Mouse (Mus musculus) thymus, postnatal 0 days (tissue): Measurements from ENCODE around the gene Ubr2. TPM values are rescaled to one million over a fixed set of nuclear protein-coding genes. Genes with fewer than 3 reads are reported as not detected.

Source experiments
- DNase-seq: peaks from one replicate; pipeline ENCODE4 v3.0.0-alpha.2; 2015; ENCODE audit warnings: low spot score
- polyA plus RNA-seq: library from polyadenylated mRNA; unstranded; fragments of >200 nt; fragmentation: Nextera tagmentation; extraction: Ambion mirVana; gene quantifications from 2 replicates; pipeline ENCODE4 v1.2.1, GENCODE M21; 2015

Ubr2 gene
- 12.0 and 14.6 TPM in 2 replicates for polyA plus RNA-seq

DNA sequence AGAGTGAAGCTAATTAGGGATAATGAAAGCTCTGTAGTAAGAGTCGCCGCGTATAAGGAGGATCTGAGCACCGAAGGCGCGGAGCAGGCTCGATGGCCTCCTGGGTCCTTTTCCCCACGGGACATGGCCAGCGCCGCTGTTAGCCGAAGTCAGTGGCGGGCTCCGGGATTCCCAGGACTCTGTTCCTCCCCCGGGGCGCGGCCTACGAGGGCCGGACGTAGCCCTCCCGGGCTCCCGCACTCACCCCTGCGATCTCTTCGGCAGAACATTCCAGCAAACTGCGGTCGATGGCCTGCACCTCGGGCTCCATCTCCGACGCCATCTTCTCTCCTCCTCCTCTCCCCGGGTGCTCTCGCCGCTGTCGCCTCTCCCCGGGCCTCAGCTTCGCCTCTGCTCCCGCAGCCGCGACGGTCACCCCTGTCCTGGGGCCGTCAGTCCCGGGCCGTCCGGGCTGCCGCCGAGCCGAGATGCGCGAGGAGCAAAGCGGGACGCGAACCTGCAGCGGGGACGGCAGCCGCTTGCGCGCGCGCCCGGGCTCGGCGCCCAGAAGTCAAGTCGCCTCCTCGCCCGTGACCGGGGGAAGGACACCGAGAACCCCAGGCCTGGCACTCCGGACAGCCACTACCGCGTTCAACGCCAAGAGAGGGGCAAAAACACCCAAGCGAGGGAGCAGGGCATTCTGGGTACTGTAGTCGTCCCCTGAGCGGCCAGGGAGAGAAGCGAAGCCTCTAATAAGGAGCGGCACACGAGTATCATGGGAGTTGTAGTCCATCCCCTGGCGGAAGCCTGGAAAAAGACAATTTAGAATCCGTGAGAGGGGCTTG is at the start of gene Ubr2:
Ubr2 (minus strand) TSS at position 659 of the 824 bp plus-strand sequence.
- peak; percentile 92 for DNase-seq

DNA sequence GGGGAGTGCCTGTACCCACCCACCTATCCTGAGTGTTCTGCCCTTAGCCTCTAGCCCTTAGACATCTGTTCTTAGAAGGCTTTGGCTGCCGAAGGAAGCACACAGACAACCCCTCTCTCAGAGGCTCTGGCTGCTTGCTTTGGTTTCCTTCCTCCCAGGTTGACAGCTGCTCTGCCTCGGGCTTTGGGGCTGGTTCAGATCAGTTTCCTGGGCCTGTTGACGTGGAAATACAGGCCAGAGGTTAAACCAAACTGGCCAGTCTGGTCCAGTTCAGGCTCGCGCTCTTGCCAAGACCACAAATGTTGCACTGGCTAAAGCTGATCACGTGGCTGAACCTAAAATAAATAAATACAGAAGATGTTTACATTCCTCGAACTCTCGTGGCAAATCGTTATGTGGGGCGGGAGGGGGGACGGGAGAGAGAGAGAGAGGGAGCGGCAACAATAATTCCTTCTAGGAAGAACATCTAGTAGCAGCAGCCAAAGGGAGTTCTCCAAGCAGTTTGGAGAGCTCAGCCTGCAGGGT is 49.5 kb upstream of the Ubr2 start:
- DNase-seq = no peak

DNA sequence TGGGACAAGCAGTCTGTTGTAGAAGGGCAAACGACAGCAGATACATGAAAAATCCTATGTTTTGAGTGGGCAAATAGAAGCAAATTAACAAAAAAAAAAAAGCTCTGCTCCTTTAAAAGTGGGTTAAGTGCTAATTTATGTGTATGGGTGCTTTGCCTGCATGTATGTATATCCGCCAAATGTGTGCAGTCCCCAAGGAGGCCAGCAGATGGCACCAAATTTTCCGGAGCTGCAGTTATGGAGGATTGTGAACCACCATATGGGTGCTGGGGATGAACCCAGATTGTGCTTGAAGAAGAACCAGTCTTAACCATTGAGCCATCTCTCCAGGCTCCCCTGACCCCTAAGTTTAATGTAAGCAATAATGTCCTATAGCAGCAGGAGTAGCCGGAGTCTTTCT is 47.6 kb upstream of the Ubr2 start:
- DNase-seq = no peak

DNA sequence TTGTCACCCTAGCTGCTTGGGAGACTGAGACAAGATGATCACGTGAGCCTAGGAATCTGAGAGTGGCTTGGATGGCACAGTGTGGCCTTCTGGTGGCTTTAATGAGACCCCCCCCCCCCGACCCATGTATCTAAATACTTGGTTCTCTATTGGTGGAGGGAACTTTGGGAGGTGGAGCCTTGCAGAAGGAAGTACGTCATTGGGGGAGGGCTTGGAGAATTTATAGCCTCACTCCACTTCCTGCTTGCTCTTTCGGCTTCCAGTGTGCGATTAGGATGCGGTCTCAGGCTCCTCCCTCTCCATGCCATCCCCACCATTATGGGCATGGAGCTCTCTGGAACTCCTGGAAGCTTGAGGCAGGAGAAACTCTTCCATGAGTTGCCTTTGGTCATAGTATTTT is 46.1 kb upstream of the Ubr2 start:
- no peak for DNase-seq

DNA sequence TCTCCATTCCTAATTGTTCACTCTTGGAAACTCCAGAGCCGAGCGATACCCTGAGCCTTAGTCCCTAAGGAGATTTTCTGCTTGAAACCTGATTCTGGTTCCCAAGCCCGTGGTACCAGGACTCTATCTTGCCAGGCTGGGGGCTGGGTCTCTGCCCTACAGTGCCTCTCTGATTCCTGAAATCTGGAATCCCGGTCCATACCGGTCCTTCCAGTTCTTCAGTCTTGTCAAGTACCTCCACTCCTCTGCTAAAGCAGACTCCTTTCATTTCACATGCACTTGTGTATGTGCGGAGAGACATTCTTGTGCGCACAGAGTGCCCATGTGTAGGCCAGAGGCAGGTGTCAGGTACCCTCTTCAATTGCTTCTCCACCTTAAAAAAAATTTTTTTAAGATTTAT is 44.8 kb upstream of the Ubr2 start:
- no peak for DNase-seq

DNA sequence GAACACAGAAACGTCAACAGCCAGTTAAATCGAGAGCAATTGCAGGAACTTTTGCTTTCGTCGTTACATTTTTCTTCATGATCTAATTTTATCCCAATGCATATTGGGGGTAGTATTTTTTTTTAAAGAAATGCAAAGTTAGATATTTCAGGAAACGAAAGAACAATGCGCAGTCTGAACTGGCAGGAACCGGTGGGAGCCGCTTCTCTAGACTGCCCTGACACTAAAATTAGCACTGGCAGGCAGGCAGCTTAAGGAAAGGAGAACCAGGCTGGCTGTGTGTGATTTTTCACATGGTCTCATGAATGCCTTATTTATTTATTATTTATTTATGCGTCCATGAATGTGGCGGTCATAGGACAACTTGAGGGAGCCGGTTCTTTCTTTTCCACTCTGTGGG is 44.3 kb upstream of the Ubr2 start:
- no peak for DNase-seq

DNA sequence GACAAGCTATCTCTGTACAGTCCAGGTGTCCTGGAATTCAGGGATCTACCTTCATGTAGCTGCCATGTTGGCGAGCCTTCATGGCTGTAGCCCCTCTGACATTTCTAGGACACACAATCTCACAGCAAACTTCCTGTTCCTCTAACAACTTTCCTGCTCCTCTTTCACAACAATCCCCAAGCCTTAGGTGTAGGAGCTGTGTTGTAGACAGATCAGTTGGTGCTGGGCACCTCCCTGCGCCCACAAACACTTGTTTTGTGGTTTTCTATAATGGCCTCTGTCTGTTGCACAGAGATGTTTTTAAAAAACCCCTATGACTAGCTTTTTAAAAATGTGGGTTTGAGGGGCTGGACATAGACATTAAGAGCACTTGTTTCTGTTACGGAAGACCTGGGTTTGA is 40.3 kb upstream of the Ubr2 start:
- no peak for DNase-seq

DNA sequence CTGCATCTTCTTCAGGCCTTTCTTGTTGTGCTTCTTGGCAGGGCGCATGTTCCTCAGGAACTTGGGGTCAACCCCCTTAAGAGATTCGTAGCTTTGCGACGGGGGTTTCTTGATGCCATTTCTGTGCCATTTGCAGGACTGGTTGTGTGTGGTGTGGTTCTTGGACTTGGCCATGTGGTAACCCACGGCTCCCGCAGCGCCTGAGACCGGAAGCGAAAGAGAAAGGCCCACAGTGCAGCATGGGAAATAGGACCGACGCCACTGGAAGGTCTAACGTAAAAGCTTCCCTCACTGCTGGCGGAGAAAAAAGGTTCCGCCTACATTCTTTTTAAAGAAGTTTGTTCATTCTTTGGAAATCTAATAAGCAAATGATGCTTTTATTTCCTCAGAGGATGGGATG is 32.5 kb upstream of the Ubr2 start:
- no peak for DNase-seq

DNA sequence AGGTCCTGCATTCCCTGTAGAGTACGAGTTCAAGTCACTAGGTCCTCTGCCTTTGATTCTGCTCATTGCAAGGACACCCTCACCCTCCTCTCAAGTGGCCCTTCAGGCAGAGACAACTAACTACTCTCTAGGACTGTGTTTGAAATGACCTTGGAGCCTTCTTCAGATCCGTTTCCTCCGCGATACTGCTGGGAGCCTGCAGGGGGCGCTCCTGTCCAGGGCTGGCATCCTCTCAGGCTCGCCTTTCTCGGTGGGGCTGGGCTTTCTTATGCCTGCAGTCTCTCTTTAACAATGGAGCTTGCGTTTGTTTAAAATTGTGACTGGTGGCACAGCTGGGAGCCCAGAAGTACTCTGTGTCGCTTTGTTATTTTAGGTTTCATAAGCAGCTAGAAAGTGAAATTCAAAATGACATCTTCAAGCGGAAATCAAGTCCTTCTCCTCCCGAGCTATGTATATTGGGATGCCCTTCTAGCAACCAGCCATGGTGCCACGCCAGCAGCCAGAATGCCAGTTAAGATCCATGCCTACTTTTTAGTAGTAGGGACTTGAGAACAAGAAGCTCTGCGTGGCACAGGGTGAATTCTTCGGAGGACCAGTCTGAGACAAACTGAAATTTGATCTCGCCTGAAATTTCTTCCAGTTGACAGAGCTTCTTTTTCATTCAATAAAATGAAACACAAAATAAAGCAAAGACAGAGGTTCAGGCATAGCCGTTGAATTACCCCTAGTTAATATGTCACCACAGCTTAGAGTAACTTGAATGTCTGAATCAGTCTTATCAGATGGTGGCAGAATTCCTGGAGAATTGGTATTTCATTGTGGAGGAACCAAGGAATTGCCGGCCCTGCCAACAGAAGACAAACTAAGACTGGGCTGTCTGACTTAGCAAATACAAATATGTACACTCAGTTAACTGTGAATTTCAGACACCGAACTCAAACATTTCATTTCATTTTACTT is 28.8 kb upstream of the Ubr2 start:
- peak; percentile 75 for DNase-seq

DNA sequence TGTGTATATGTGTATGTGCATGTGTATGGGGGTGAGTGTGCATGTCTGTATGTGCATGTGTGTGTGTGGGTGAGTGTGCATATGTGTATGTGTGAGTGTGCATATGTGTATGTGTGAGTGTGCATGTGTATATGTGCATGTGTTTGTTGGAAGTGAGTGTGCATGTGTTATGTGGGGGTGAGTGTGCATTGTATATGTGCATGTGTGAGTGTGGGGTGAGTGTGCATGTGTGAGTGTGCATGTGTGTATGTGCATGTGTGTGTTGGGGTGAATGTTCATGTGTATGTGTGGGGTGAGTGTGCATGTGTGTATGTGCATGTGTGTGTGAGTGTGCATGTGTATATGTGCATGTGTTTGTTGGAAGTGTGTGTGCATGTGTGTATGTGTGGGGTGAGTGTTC is 24.2 kb upstream of the Ubr2 start:
- no peak for DNase-seq

DNA sequence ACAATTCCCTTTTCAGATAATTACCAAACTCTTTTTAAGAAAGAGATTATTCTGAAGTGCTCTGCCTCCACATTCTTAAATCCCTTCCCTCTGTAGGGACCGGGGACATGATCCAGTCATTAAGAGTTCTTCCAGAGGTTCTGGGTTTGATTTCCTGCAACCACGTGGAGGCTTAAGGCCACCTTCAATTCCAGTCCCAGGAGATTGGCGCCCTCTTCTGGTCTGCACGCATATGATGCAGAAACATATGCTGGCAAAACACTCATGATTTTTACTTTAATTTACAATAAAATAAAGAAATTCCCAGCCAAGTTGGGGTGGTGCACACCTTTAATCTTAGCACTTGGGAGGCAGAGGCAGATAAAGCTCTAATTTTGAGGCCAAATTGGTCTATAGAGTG is 23.3 kb upstream of the Ubr2 start:
- DNase-seq = peak; percentile 57

DNA sequence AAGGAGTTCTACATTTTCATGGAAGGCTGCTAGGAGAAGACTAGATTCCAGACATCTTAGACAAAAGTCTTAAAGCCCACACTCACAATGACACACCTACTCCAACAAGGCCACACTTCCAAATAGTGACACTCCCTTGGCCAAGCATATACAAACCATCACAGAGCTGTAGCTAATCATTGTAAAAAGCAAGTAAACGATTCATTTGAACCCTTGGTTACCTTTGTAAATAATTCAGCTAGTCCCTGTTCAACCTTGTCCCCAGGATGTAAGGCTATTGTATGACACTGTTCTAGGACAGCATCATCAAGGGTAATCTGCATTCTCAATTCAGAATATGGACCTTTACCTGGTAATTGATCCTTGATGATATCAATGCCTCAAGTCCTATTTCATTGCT is 14.4 kb upstream of the Ubr2 start:
- DNase-seq = no peak

DNA sequence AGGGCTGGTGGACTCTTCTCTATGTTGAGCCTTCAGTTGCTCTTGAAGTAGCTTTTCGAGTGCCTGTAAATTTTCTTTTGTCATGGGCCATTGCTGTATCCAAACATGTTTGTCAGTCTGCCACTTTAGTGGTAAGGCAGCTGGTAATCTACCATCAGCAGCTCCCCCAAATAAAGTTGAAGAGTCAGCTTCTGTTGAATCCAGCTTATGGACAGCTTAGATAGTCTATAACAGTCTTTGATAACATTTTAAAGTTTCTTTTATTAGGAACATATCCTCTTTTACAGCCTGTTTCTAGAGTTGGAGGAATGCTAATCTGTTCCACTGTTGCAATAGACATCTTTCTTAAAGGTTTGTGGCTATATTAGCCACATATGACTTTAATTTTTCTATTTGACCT is 13.0 kb upstream of the Ubr2 start:
- DNase-seq = no peak

DNA sequence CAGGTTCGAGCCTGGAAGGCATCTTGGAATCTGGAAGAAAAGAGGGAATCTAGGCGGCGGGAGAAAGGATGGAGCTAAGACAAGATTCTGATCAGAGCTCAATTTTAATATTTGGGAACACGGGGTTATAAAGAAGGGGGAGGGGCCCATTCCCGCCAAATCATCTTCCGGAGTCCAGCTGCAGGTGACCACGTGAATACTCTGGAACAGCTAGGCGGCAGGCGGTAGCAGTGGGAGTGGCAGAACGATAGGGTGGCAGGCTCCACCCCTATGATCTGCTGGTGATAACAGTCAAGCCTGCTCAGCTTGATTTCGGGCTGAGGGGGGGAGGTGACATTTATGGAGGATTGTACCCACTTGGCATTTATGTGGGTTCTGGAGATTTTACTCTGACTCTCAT is 2.5 kb upstream of the Ubr2 start:
- DNase-seq = no peak

DNA sequence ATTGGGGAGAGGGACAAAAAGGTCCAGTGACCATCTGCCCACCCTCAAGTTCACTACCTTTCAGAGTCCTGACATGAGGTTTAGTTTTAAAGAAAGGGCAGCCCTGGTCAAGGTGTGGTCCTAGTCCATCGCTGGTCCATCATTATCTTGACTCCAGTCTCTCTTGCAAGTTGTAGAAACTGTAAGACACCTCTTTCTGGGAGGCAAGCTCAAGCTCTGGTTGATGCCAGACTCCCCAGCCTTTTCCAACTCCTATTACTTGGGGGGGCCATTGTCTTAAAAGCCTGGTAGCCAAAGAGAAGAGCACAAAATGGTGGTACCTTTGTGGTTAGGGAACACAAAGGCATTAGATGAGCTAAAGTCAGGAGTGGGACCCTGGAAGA is 1.3 kb upstream of the Ubr2 start:
- no peak for DNase-seq

DNA sequence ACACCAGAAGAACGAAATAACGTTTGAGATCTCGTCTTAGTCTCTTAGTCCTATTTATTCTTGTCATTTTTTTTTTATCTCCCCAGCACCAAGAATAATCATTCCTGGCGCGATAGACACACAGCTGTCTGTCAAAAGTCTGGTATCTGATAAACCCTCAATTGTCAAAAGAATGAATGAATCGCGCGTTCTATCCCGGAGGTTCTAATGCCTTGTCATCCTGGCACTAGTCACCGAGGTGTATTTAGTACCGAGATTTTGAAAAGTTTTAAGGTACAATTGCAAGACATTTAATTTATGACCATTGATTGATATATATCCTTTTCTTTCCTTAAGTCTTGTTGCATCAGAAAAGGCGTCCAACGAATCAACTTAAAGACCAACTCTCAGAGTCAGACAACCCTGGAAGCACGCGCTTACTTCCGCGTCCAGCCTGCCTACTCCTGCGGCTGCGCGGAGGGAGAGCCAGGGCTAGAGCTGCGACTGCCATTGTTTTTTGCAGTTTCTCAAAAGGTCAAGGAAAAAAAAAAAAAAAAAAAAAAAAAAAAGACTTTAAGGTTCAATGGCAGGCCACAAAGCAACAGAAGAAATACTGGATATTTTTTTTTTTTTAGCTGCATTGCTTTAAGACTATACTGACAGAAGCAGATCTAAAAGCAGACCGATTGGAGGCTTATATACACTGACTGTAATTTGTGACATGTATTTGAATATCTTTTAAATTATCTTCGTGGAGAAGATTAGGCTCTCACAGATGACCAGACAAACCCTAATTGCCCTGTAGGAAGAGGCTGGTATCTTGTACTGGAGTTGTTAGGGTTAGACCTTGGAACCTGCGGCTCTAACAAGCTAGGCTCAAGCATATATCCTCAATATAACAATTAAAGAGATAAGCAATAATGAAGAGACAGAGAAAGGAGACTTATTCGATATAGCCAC is 635 bp upstream of the Ubr2 start:
- peak; percentile 81 for DNase-seq

DNA sequence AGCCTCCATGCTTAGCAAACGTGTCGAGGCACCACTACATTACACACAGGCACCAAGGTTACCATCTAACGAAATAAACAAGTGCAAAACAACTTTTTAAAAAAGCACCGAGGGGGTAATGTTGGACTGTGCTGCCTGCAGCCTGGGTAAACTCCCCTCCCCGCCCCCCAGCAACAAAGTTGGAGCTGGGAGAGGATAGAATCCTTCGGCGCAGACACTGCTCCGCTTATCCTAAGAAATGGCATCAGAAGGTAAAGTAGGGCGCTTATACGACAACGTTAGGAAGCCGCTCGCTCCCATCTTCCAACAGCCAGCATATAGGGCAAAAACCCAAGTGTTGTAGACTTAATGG is 834 bp downstream of the Ubr2 start:
- no peak for DNase-seq

DNA sequence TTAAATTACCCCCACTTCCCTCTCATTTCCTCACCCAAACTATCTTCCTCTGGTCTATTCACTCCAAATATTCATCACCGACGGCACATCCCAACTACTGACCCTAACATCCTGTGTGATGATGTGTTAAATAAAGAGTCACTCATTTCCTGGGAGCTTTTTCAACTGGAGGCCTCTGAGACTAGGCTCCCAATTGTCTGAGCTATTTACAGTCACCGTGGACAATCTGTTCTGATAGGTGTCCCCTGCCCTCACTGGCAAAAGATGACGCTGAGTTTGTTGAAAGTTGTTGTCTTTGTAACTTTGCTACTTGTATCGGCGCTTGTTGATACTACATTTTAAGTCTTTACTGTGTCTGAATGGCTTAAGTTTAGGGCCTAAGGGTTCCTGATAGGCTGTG is 1.3 kb downstream of the Ubr2 start:
- DNase-seq = peak; percentile 7

DNA sequence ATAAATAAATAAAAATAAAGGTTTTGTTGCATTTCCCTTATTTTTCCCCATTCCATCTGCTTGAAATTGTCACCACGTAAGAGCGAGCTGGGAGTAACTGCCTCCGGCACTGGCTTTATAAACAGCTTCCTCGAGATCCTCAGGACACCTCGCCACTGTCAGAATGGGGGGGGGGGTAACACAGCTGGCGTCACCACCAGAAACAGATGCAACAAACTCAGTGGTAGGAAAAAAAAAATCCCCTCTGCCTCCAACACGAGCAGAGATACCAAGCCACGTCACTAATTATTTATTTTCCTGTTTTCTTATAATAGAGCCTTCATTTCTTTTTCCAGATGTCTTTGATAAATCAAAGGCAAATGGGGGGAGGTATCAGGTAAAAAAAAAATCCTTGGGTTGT is 1.9 kb downstream of the Ubr2 start:
- DNase-seq = peak; percentile 11

DNA sequence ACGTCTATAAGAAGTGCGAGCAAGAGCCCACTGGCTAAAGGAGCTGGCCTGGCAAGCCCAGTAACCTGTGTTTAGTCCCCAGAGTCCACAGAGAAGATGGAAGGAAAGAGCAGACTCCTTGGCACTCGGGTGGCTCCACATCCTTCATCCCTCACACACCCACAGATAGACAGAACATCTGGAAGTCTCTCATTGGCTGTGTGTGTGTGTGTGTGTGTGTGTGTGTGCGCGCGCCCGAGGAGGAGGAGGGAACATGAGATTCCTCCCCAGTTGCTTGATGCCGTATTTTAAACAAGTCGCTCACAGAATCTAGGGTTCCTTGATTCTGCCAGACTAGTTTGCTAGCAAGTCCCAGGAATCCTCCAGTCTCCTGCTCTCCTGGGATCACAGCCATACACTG is 3.6 kb downstream of the Ubr2 start:
- DNase-seq = no peak

DNA sequence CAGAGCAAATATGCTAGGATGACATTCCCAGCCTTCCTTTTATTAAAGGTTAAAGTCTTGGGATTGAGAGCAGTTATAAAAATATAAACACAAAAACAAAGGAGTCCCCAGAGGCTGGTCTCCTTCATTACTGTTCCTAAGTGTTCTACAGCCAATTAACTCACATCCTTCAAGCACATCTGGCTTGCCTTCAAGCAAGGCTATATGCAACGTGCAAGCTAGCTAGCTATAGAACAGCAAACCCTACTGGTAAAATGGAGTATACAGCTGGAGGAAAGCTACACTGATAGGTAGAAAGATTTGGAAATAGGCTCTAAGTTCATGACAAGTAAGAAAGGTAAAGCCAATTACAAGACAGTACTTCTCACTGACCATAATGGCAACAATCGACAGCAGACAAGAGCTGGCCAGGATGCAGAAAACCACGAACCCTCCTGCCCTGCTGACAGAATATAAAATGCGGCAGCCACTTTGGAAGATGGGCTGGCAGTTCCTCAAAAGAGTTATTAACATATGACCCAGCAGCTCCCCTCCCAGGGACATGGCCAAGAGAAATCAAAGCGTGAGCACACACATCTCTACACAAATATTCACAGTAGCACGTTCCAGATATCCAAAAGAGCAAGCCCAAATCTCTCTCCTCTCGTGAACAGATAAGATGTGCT is 4.5 kb downstream of the Ubr2 start:
- DNase-seq = peak; percentile 14
